Mouse (Mus musculus) CH12.LX (cell line): ENCODE measurements around the gene Ank3. TPM values are rescaled to one million over a fixed set of nuclear protein-coding genes. Genes with fewer than 3 reads are reported as not detected.

ENCODE experiments used
- DNase-seq: peaks from one replicate; pipeline ENCODE4 v3.0.0-alpha.2; 2013; ENCODE audit errors: extremely low read depth
- H3K27ac ChIP-seq: 2 replicates; pipeline ENCODE4 v1.5.1; 2012; ENCODE audit warnings: low read depth, mild to moderate bottlenecking, control low read depth, moderate library complexity; ENCODE audit not compliant: insufficient read depth
- H3K27me3 ChIP-seq: replicated peaks from 2 replicates; pipeline ENCODE3; 2012; ENCODE audit warnings: inconsistent platforms
- H3K36me3 ChIP-seq, 2 experiments: replicated peaks in 1 of 2; 2 replicates each; pipeline versions ENCODE3 to v1.6.1; 2012; ENCODE audit warnings: inconsistent platforms in 1 of 2, low read length in 1 of 2, mild to moderate bottlenecking in 1 of 2, mixed read lengths in 1 of 2, moderate library complexity in 1 of 2; ENCODE audit not compliant: control insufficient read depth in 1 of 2, insufficient read depth in 1 of 2
- H3K4me1 ChIP-seq, 2 experiments: 2 replicates each; pipeline ENCODE4 v1.6.1; 2012; ENCODE audit warnings: inconsistent platforms in 1 of 2, moderate library complexity in 1 of 2; ENCODE audit not compliant: insufficient read depth in 2 of 2, control insufficient read depth in 1 of 2
- H3K4me2 ChIP-seq: 2 replicates; pipeline ENCODE4 v1.6.1; 2012; ENCODE audit warnings: low read depth, mild to moderate bottlenecking, control low read depth; ENCODE audit not compliant: poor library complexity, insufficient read depth, severe bottlenecking
- H3K4me3 ChIP-seq, 3 experiments: fragments of 150-350 bp in 1 of 3; sonication (generic) in 1 of 3; replicated peaks in 1 of 3; 2 replicates each; pipeline versions ENCODE3 to v1.5.1; 2011 to 2012; ENCODE audit warnings: low read depth in 2 of 3, low read length in 2 of 3, mild to moderate bottlenecking in 2 of 3, moderate library complexity in 2 of 3, control low read depth in 1 of 3, improper control_type of control experiment in 1 of 3, inconsistent platforms in 1 of 3, mixed read lengths in 1 of 3; ENCODE audit not compliant: poor library complexity in 1 of 3
- H3K79me2 ChIP-seq: replicated peaks from 2 replicates; pipeline ENCODE4 v1.6.1; 2012; ENCODE audit warnings: mild to moderate bottlenecking, moderate library complexity; ENCODE audit not compliant: control insufficient read depth, poor library complexity, insufficient read depth, severe bottlenecking; ENCODE audit errors: extremely low read depth
- H3K9ac ChIP-seq: 2 replicates; pipeline ENCODE4 v1.6.1; 2012; ENCODE audit warnings: low read depth, mild to moderate bottlenecking, control low read depth, moderate library complexity; ENCODE audit not compliant: insufficient read depth
- H3K9me3 ChIP-seq: replicated peaks from 2 replicates; pipeline ENCODE3; 2012; ENCODE audit warnings: low read length, inconsistent platforms, mixed read lengths
- BHLHE40 ChIP-seq: IDR thresholded peaks from 2 replicates; pipeline ENCODE4 v1.6.1; 2011; ENCODE audit warnings: mild to moderate bottlenecking, low read depth, low read length, improper control_type of control experiment
- CHD1 ChIP-seq: IDR thresholded peaks from 2 replicates; pipeline ENCODE4 v1.6.1; 2012; ENCODE audit warnings: low read depth, low read length, improper control_type of control experiment, inconsistent platforms
- CHD2 ChIP-seq: IDR thresholded peaks from 2 replicates; pipeline ENCODE4 v1.6.1; 2011; ENCODE audit warnings: low read length, improper control_type of control experiment
- CTCF ChIP-seq, 2 experiments: IDR thresholded peaks in 1 of 2; conservative IDR thresholded peaks in 1 of 2; 2 replicates each; pipeline ENCODE4 v1.5.1; 2011 to 2012; ENCODE audit warnings: low read depth in 2 of 2, low read length in 2 of 2, improper control_type of control experiment in 1 of 2, inconsistent platforms in 1 of 2, mild to moderate bottlenecking in 1 of 2, moderate library complexity in 1 of 2
- EP300 ChIP-seq: IDR thresholded peaks from 2 replicates; pipeline ENCODE4 v1.6.1; 2011; ENCODE audit warnings: low read length, improper control_type of control experiment
- ETS1 ChIP-seq: conservative IDR thresholded peaks from 2 replicates; pipeline ENCODE4 v1.6.1; 2012; ENCODE audit warnings: low read depth, mild to moderate bottlenecking, inconsistent platforms, low read length, improper control_type of control experiment, moderate library complexity
- IRF4 ChIP-seq: IDR thresholded peaks from 2 replicates; pipeline ENCODE4 v1.6.1; 2014; ENCODE audit warnings: low read depth, mild to moderate bottlenecking, inconsistent platforms, low read length, improper control_type of control experiment
- JUN ChIP-seq: IDR thresholded peaks from 2 replicates; pipeline ENCODE4 v1.6.1; 2011; ENCODE audit warnings: low read depth, mild to moderate bottlenecking, low read length, improper control_type of control experiment, moderate library complexity; ENCODE audit not compliant: insufficient read depth
- MAFK ChIP-seq: IDR thresholded peaks from 2 replicates; pipeline ENCODE4 v1.6.1; 2011; ENCODE audit warnings: low read length, improper control_type of control experiment; ENCODE audit not compliant: insufficient replicate concordance
- MAZ ChIP-seq: IDR thresholded peaks from 2 replicates; pipeline ENCODE4 v1.6.1; 2012; ENCODE audit warnings: low read depth, mild to moderate bottlenecking, inconsistent platforms, low read length, improper control_type of control experiment, moderate library complexity
- MEF2A ChIP-seq: IDR thresholded peaks from 2 replicates; pipeline ENCODE4 v1.6.1; 2014; ENCODE audit warnings: low read depth, mild to moderate bottlenecking, inconsistent platforms, low read length, improper control_type of control experiment, borderline replicate concordance
- NRF1 ChIP-seq: IDR thresholded peaks from 2 replicates; pipeline ENCODE4 v1.6.1; 2014; ENCODE audit warnings: low read depth, mild to moderate bottlenecking, inconsistent platforms, low read length, improper control_type of control experiment, moderate library complexity
- POLR2AphosphoS2 ChIP-seq: IDR thresholded peaks from 2 replicates; pipeline ENCODE4 v1.6.1; 2011; ENCODE audit warnings: low read depth, low read length, improper control_type of control experiment
- RAD21 ChIP-seq: IDR thresholded peaks from 2 replicates; pipeline ENCODE4 v1.6.1; 2011; ENCODE audit warnings: low read depth, mild to moderate bottlenecking, low read length, improper control_type of control experiment, moderate library complexity
- RCOR1 ChIP-seq: conservative IDR thresholded peaks from 2 replicates; pipeline ENCODE4 v1.6.1; 2012; ENCODE audit warnings: low read depth, mild to moderate bottlenecking, inconsistent platforms, low read length, improper control_type of control experiment
- SMC3 ChIP-seq: IDR thresholded peaks from 2 replicates; pipeline ENCODE4 v1.6.1; 2011; ENCODE audit warnings: low read depth, low read length, improper control_type of control experiment
- TBP ChIP-seq: conservative IDR thresholded peaks from 2 replicates; pipeline ENCODE4 v1.6.1; 2011; ENCODE audit warnings: low read depth, low read length, improper control_type of control experiment
- TCF12 ChIP-seq: IDR thresholded peaks from 2 replicates; pipeline ENCODE4 v1.6.1; 2014; ENCODE audit warnings: low read depth, mild to moderate bottlenecking, inconsistent platforms, low read length, improper control_type of control experiment
- USF1 ChIP-seq: IDR thresholded peaks from 2 replicates; pipeline ENCODE4 v1.6.1; 2014; ENCODE audit warnings: low read depth, mild to moderate bottlenecking, inconsistent platforms, low read length, improper control_type of control experiment
- USF2 ChIP-seq: conservative IDR thresholded peaks from 2 replicates; pipeline ENCODE4 v1.6.1; 2011; ENCODE audit warnings: low read depth, low read length, improper control_type of control experiment
- ZKSCAN1 ChIP-seq: IDR thresholded peaks from 2 replicates; pipeline ENCODE4 v1.6.1; 2012; ENCODE audit warnings: low read depth, inconsistent platforms, low read length, improper control_type of control experiment, borderline replicate concordance
- ZNF384 ChIP-seq: IDR thresholded peaks from 2 replicates; pipeline ENCODE4 v1.6.1; 2012; ENCODE audit warnings: low read depth, low read length, improper control_type of control experiment, inconsistent platforms
- dilution Hi-C: fragments of 300-500 bp; cut with MboI; formaldehyde crosslinking; loops from 2 replicates; pipeline ENCODE4 v1.14.3; 2020; ENCODE audit warnings: low sequenced_read_pairs; ENCODE audit not compliant: extremely low pct_unique_long_range_greater_than_20kb, extremely low pct_ligation_motif_present
- in situ Hi-C: fragments of 300-500 bp; cut with MboI; formaldehyde crosslinking; loops from 3 replicates; pipeline ENCODE4 v1.14.3; 2019; ENCODE audit warnings: low sequenced_read_pairs, low pct_ligation_motif_present, low pct_unique_long_range_greater_than_20kb, mixed read lengths
- polyA plus RNA-seq: library from polyadenylated mRNA; unstranded; fragments of >175 nt; gene quantifications from 2 replicates; pipeline ENCODE4 v1.2.1, GENCODE M21; 2012; ENCODE audit warnings: low read depth; ENCODE audit not compliant: insufficient read length
- total RNA-seq, 2 experiments: library from RNA; depleted of rRNA; stranded (reverse); fragments of 300-350 nt in 1 of 2; fragments of >200 nt in 1 of 2; gene quantifications; 2 replicates each; pipeline ENCODE4 v1.2.3; 2012 to 2014

The Ank3 gene
- total and polyA plus RNA-seq, 3 experiments = 4.7 to 8.3 (median 6.2) TPM

- H3K79me2 ChIP-seq = no peaks in the 10 kb centered on the region
- no peaks in the 10 kb centered on the region for H3K4me1 ChIP-seq
- H3K9me3 ChIP-seq = peaks cover 4% of the 10 kb centered on the region
- peaks cover 0 to 13% of the 10 kb centered on the region in 2 experiments for H3K36me3 ChIP-seq
- H3K27me3 ChIP-seq = no peaks in the 10 kb centered on the region
- no peak overlapping the region for H3K4me2 ChIP-seq
- no peak overlapping the region for H3K9ac ChIP-seq
- dilution Hi-C loops (no loop called here), in situ Hi-C loops (no loop called here)
- H3K4me3 ChIP-seq = no peak overlapping the region
- TF ChIP-seq EP300 (no peak), USF2 (no peak)
- no peak overlapping the region for H3K27ac ChIP-seq
- DNase-seq = no peak
Observed at GRCm38 (mm10) chr10:70022596-70022995, 624.0 kb downstream of the Ank3 start.

- in situ Hi-C loops = no loop called here
- Histone ChIP-seq H3K9ac (no peak overlapping the region), H3K4me1 (no peaks in the 10 kb centered on the region), H3K4me3 (no peak overlapping the region), H3K36me3 (peaks cover 0 to 8% of the 10 kb centered on the region in 2 experiments), H3K27me3 (no peaks in the 10 kb centered on the region), H3K9me3 (peaks cover 4% of the 10 kb centered on the region), H3K4me2 (0 out of 2 replicates have a peak overlapping the region, but pooled peaks have one; percentile 29), H3K79me2 (no peaks in the 10 kb centered on the region), H3K27ac (no peak overlapping the region)
- no peak for DNase-seq
- dilution Hi-C loops = no loop called here
- no peak for TF ChIP-seq MEF2A
- TF ChIP-seq ZNF384 = peak; percentile 39; the same call in 1 of the 2 replicates
Observed at GRCm38 (mm10) chr10:70023861-70024260, 625.3 kb downstream of the Ank3 start.

- Histone ChIP-seq H3K27ac (no peak overlapping the region), H3K27me3 (peaks cover 1% of the 10 kb centered on the region), H3K4me3 (no peak overlapping the region), H3K4me2 (no peak overlapping the region), H3K9me3 (peaks cover 3% of the 10 kb centered on the region), H3K4me1 (peaks cover 4 to 18% of the 10 kb centered on the region in 2 experiments), H3K9ac (no peak overlapping the region), H3K36me3 (no peaks in the 10 kb centered on the region), H3K79me2 (no peaks in the 10 kb centered on the region)
- in situ Hi-C loops (no loop called here), dilution Hi-C loops (no loop called here)
- DNase-seq = peak; percentile 44
- TF ChIP-seq CHD2 (no peak), CTCF (conservative IDR thresholded peaks at IDR 0.05 in 1 of 2, IDR thresholded peaks at IDR 0.05 in 1 of 2; ENCODE audit: low read depth in 2 of 2, low read length in 2 of 2) (no peak), MAZ (no peak), ETS1 (peak; percentile 69), RCOR1 (no peak), NRF1 (no peak), POLR2AphosphoS2 (no peak), SMC3 (no peak), USF1 (no peak), TCF12 (peak; percentile 54; the same call in 1 of the 2 replicates), RAD21 (no peak), IRF4 (no peak), BHLHE40 (peak; percentile 88), ZKSCAN1 (no peak), MAFK (no peak), JUN (no peak), CHD1 (no peak), TBP (no peak)
Observed at GRCm38 (mm10) chr10:70031942-70032341, 633.4 kb downstream of the Ank3 start.
